Mouse (Mus musculus): ENCODE data around the gene Cyb5r2.

- no peak for TF ChIP-seq CTCF (IDR thresholded peaks at IDR 0.05; ENCODE audit: control insufficient read depth, insufficient read depth, low read length)
- no peak for TF ChIP-seq POLR2A (IDR thresholded peaks at IDR 0.05; ENCODE audit: borderline replicate concordance, control insufficient read depth, low read depth, low read length)
Observed at GRCm38 (mm10) chr7:107801108-107801507, 43.3 kb upstream of the Cyb5r2 start, which contains the start of gene Ovch2.

All from bone marrow, adult 2 months (tissue).